Mouse (Mus musculus) heart, embryonic 16.5 days (tissue): ENCODE measurements around the gene Gpc6. TPM values are rescaled to one million over a fixed set of nuclear protein-coding genes. Genes with fewer than 3 reads are reported as not detected.

Source experiments
- ATAC-seq: fragments of 200-750 bp; cut with Nextera tagmentation; replicated peaks from 2 replicates; pipeline ENCODE4 v1.8.0; 2017; ENCODE audit warnings: moderate number of reproducible peaks; ENCODE audit not compliant: insufficient read depth, low FRiP score; ENCODE audit errors: extremely low read depth
- H3K27ac ChIP-seq: fragments of 300-500 bp; sonication (generic); 2 replicates; pipeline ENCODE4 v1.5.1; 2014; ENCODE audit warnings: mild to moderate bottlenecking, low read length, control low read depth, moderate library complexity
- H3K27me3 ChIP-seq: fragments of 300-500 bp; sonication (generic); 2 replicates; pipeline ENCODE4 v1.6.1; 2014; ENCODE audit warnings: low read length, mixed read lengths; ENCODE audit not compliant: control insufficient read depth, insufficient read depth
- H3K36me3 ChIP-seq: fragments of 300-500 bp; sonication (generic); 2 replicates; pipeline ENCODE4 v1.6.1; 2014; ENCODE audit not compliant: control insufficient read depth, insufficient read depth
- H3K4me1 ChIP-seq: fragments of 300-500 bp; sonication (generic); 2 replicates; pipeline ENCODE4 v1.6.1; 2014; ENCODE audit warnings: low read length, mixed read lengths; ENCODE audit not compliant: control insufficient read depth, insufficient read depth
- H3K4me2 ChIP-seq: fragments of 300-500 bp; sonication (generic); 2 replicates; pipeline ENCODE4 v1.6.1; 2014; ENCODE audit warnings: low read depth, mild to moderate bottlenecking, control low read depth, low read length
- H3K4me3 ChIP-seq: fragments of 300-500 bp; sonication (generic); 2 replicates; pipeline ENCODE4 v1.5.1; 2014; ENCODE audit warnings: mild to moderate bottlenecking, control low read depth, low read length
- H3K9ac ChIP-seq: fragments of 300-500 bp; sonication (generic); 2 replicates; pipeline ENCODE4 v1.6.1; 2014; ENCODE audit warnings: low read length, control low read depth
- H3K9me3 ChIP-seq: fragments of 300-500 bp; sonication (generic); replicated peaks from 2 replicates; pipeline ENCODE4 v1.6.1; 2016; ENCODE audit warnings: low read length; ENCODE audit not compliant: control insufficient read depth
- WGBS: fragments of 180-500 bp; shearing (Covaris S2); extraction: QIAGEN DNeasy Blood & Tissue Kit; methylation state at CpG from one replicate; pipeline ENCODE4 v1.1.7; 2014; 5-methylcytosine and 5-hydroxymethylcytosine counted together
- polyA plus RNA-seq: library from polyadenylated mRNA; unstranded; fragments of >200 nt; fragmentation: Nextera tagmentation; extraction: Ambion mirVana; gene quantifications from 2 replicates; pipeline ENCODE4 v1.2.1, GENCODE M21; 2015

Gpc6 gene
- polyA plus RNA-seq, 1 experiment from 2014 or later, result 15.8 TPM

DNA sequence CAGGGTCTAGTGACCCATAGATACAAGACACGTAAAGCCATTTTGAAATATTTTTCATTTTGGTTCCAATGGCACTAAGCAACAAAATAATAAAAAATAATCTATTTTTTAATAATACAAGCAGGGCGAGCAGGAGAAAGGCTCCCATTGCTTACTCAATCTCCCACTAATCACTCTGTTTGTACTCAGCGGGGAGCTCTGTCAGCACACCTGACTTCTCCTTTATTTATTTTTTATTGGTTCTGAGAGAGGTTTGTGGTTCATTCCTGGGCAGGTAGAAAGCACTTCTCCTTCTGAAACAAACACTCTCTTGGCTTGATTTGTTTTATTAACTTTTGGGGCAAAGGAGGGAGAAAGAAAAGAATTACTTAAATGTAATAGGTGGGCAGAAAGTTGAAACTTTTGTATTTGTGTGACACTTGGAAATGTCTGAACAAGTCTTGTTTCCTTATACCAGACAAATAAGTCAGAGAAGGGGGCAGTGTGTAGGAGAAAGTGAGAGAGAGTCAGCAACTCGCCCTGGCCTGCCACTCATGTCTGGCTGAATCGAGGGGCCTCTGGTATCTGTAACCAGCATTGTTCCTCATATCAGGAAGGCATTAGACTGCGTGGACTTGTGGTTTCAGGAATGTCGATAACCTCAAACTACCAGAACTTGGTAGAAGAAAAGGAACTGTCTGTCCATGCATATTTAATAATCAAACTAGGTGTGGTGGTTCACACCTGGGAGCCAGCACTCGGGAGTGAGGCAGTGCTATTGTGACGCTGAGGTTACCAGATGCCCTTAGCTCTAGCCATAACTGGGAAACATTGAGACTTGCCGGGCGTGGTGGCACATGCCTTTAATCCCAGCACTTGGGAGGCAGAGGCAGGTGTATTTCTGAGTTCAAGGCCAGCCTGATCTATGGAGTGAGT, 924.7 kb downstream of the Gpc6 start:
- 61% methylated on average over 11 of the region's 11 CpGs for WGBS

DNA sequence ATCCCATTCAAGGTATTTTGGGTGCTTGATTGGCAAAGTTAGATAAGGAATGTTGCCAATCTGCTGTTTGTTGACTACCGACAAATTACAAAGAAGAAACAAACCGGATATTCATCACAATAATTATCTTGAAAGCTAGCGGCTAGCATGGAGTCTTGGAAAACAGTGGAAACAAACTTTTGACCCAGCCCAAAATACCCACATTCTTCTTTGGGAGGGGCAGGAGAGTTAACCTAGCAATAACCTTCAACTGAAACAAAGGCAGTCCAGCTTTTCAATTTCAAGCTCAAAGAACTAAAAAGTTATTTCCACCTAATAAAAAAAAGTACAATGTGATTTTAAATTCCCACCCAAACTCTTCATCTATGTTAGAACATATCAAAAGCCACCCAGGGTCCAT, 927.2 kb downstream of the Gpc6 start:
- Histone ChIP-seq H3K4me3 (no peak overlapping the region), H3K4me1 (no peaks in the 10 kb centered on the region), H3K4me2 (no peak overlapping the region), H3K27ac (no peak overlapping the region), H3K27me3 (no peaks in the 10 kb centered on the region), H3K9ac (no peak overlapping the region), H3K9me3 (no peaks in the 10 kb centered on the region), H3K36me3 (no peaks in the 10 kb centered on the region)
- no peak for ATAC-seq
- 77% methylated on average over 3 of the region's 3 CpGs for WGBS

More for the DNA sequence above, 924.7 kb downstream of the Gpc6 start:
- H3K36me3 ChIP-seq, result no peaks in the 10 kb centered on the region
- H3K27me3 ChIP-seq, result no peaks in the 10 kb centered on the region
- H3K9ac ChIP-seq, result no peak overlapping the region
- no peaks in the 10 kb centered on the region for H3K4me1 ChIP-seq
- H3K9me3 ChIP-seq, result no peaks in the 10 kb centered on the region
- H3K4me2 ChIP-seq, result no peak overlapping the region
- H3K4me3 ChIP-seq, result no peak overlapping the region
- ATAC-seq, result no peak
- H3K27ac ChIP-seq, result no peak overlapping the region

DNA sequence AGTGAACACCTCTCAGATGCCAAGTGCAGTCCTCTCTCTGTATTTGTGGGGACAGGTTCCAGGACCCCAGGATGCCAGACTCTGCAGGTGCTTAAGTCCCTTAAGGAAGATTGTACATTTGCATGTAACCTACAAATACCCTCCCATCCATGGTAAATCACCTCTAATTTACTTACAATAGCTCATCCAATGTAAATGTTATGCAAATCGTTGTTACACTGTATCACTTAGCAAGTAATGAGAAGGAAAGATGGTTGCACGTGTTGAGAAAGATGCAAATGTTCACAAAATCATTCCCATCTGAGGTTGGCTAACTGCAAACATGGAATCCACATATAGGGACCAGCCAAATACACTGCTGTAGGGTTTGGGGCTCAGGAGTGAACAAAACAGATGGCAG, 927.7 kb downstream of the Gpc6 start:
- ATAC-seq, result no peak
- H3K9ac ChIP-seq, result no peak overlapping the region
- H3K27me3 ChIP-seq, result no peaks in the 10 kb centered on the region
- H3K36me3 ChIP-seq, result no peaks in the 10 kb centered on the region
- no peaks in the 10 kb centered on the region for H3K4me1 ChIP-seq
- WGBS, result 94% methylated on average over 2 of the region's 2 CpGs
- H3K4me2 ChIP-seq, result no peak overlapping the region
- H3K27ac ChIP-seq, result no peak overlapping the region
- H3K4me3 ChIP-seq, result no peak overlapping the region
- H3K9me3 ChIP-seq, result no peaks in the 10 kb centered on the region

DNA sequence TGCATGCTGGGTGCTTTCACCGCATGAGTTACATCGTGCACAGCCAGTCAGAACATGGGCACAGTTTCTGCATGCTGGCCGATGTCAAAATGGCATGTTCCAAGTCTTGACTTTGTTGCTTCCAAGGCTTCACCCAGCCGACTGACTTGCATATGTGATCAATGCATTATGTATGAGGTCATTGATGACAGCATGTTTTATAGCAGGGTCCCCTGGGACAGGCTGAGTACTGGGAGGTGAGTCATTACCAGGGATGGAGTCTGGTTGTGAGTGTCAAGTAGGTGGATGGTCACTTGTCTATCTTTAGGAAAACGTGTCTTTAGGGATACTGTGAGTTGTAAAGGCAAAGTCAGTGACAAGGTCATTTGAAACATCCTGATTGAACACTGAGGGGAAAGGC, 929.4 kb downstream of the Gpc6 start:
- WGBS, result 92% methylated on average over 5 of the region's 5 CpGs
- H3K27ac ChIP-seq, result no peak overlapping the region
- no peaks in the 10 kb centered on the region for H3K27me3 ChIP-seq
- no peak overlapping the region for H3K4me2 ChIP-seq
- H3K36me3 ChIP-seq, result no peaks in the 10 kb centered on the region
- H3K4me1 ChIP-seq, result no peaks in the 10 kb centered on the region
- H3K9me3 ChIP-seq, result no peaks in the 10 kb centered on the region
- no peak overlapping the region for H3K4me3 ChIP-seq
- no peak for ATAC-seq
- H3K9ac ChIP-seq, result no peak overlapping the region

DNA sequence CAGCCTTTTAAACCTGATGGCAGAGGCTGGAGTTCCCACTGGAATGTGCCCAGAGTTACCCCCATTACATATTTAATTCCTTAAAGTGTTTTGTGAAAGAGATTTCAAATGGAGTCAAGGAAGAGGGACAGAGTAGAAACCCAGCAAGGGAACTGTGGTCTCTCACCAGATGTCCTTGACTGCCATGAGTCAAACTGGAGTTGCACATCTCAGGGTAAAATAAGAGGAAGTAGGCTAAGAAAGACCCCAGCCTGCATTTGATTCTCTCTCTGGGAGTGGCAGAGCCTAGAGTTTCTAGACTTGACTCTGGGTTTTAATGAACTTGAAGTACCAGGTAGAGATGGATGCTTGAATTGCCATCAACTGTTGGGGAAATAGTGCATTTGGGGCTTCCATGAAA, 946.2 kb downstream of the Gpc6 start:
- Histone ChIP-seq H3K36me3 (no peaks in the 10 kb centered on the region), H3K27ac (no peak overlapping the region), H3K9me3 (no peaks in the 10 kb centered on the region), H3K27me3 (no peaks in the 10 kb centered on the region), H3K4me1 (no peaks in the 10 kb centered on the region), H3K4me3 (no peak overlapping the region), H3K9ac (no peak overlapping the region), H3K4me2 (no peak overlapping the region)
- ATAC-seq, result no peak

DNA sequence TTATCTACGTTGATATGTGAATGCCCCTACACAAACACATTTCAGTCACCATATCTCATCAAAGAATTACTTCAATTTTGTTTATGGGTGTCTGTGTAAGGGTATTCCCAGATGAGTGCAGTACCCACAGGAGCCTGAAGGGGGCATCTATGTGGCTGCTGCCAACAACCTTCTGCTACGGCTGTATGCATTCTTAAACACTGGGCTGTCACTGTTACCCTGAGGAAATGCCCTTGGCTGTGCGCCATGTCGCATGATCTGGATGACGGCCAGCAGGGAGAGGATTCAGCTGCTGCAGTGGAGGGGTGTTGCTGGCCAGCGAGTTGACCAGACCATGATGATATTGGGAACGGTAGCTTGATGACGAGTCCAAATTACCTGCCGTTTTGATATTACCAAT, 954.2 kb downstream of the Gpc6 start:
- H3K9me3 ChIP-seq, result no peaks in the 10 kb centered on the region; the same call in 1 of the 2 replicates
- H3K36me3 ChIP-seq, result no peaks in the 10 kb centered on the region
- H3K4me1 ChIP-seq, result no peaks in the 10 kb centered on the region
- no peak overlapping the region for H3K27ac ChIP-seq
- 0 out of 2 replicates have a peak, but pooled peaks have one; percentile 32 for ATAC-seq
- no peak overlapping the region for H3K4me3 ChIP-seq
- no peaks in the 10 kb centered on the region; the same call in 1 of the 2 replicates for H3K27me3 ChIP-seq
- 68% methylated on average over 9 of the region's 9 CpGs for WGBS
- no peak overlapping the region for H3K9ac ChIP-seq
- H3K4me2 ChIP-seq, result no peak overlapping the region

DNA sequence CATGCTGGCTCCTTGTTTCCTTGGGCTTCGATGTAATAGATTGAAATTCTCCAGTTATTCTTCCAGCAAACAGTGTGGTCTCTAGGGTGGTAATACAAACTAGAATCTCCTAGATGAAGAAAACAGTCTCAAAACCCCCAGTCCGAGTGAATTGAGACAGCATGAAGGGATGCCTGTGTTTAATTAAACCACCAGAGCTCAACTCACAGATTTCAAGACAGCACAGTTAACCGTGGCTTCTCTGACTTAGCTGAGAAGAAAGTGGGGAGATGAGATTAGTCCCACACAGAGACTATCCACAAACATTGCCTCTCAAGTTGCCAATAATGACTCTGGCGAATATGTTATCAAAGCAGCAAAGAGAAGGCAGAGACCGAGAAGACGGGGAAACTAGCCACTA, 956.0 kb downstream of the Gpc6 start:
- Histone ChIP-seq H3K9me3 (no peaks in the 10 kb centered on the region; the same call in 1 of the 2 replicates), H3K27ac (no peak overlapping the region), H3K4me3 (no peak overlapping the region), H3K27me3 (no peaks in the 10 kb centered on the region; the same call in 1 of the 2 replicates), H3K36me3 (no peaks in the 10 kb centered on the region), H3K9ac (no peak overlapping the region), H3K4me2 (no peak overlapping the region), H3K4me1 (no peaks in the 10 kb centered on the region)
- ATAC-seq, result no peak
- 74% methylated on average over 6 of the region's 6 CpGs for WGBS

DNA sequence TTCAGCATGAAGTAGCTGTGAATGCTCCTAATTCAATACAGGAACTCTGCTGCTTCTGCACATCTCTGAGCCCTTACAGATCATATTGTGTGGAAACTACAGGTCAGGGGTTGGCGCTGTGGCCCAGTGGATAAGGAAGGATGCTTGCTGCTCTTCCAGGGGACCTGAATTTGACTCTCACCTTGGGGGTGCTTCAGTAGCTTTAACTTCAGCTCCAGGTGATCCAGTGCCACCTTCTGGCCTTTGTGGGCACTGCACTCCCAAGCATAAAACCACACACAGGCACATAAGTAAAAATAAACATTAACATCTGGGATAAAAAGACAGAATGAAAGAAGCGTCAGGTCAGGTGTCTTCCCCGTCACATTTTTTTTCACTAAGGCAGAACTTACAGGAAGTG, 957.1 kb downstream of the Gpc6 start:
- no peaks in the 10 kb centered on the region; the same call in 1 of the 2 replicates for H3K9me3 ChIP-seq
- WGBS, result 57% methylated on average over 3 of the region's 3 CpGs
- no peak overlapping the region for H3K4me2 ChIP-seq
- no peaks in the 10 kb centered on the region; the same call in 1 of the 2 replicates for H3K27me3 ChIP-seq
- no peak overlapping the region for H3K27ac ChIP-seq
- H3K4me1 ChIP-seq, result no peaks in the 10 kb centered on the region
- H3K4me3 ChIP-seq, result no peak overlapping the region
- ATAC-seq, result no peak
- H3K36me3 ChIP-seq, result no peaks in the 10 kb centered on the region
- no peak overlapping the region for H3K9ac ChIP-seq

DNA sequence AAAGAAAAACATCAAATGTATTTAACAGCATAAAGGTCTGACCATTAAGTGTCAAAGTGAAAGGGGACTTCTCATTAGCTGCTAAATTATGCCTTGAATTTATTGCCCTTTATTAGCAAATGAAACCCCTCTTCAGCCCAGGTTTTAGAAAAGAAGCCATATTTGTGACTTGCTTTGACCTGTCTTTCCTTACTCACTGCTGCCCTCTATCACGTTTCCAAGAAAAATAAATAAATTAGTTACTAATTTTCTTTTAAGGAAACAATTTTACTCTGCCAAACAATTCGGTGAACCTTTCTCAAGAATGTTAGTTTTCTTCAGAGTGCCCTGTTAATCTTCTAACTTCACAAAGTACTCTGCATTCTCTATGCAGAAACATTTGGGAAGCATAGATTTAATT, 964.5 kb downstream of the Gpc6 start:
- 50% methylated on average over 2 of the region's 2 CpGs for WGBS
- no peak for ATAC-seq
- H3K36me3 ChIP-seq, result no peaks in the 10 kb centered on the region
- no peak overlapping the region for H3K4me3 ChIP-seq
- H3K4me1 ChIP-seq, result no peaks in the 10 kb centered on the region
- H3K9ac ChIP-seq, result no peak overlapping the region
- H3K27me3 ChIP-seq, result no peaks in the 10 kb centered on the region; the same call in 1 of the 2 replicates
- no peaks in the 10 kb centered on the region for H3K9me3 ChIP-seq
- H3K27ac ChIP-seq, result no peak overlapping the region
- no peak overlapping the region for H3K4me2 ChIP-seq
